Mouse (Mus musculus) midbrain, embryonic 10.5 days (tissue): Measurements from ENCODE around the gene Sgsm2. TPM values are rescaled to one million over a fixed set of nuclear protein-coding genes. Genes with fewer than 3 reads are reported as not detected.

Experiments used
- DNase-seq: peaks from one replicate; pipeline ENCODE4 v3.0.0-alpha.2; 2017; ENCODE audit warnings: low spot score
- H3K27ac ChIP-seq: fragments of 300-500 bp; sonication (generic); replicated peaks from 2 replicates; pipeline ENCODE4 v1.5.1; 2016; ENCODE audit warnings: mild to moderate bottlenecking
- H3K27me3 ChIP-seq: fragments of 300-500 bp; sonication (generic); 2 replicates; pipeline ENCODE4 v1.6.1; 2016; ENCODE audit warnings: low read depth, mild to moderate bottlenecking; ENCODE audit not compliant: poor library complexity, severe bottlenecking
- H3K36me3 ChIP-seq: fragments of 300-500 bp; sonication (generic); 2 replicates; pipeline ENCODE4 v1.6.1; 2016; ENCODE audit warnings: mild to moderate bottlenecking, moderate library complexity
- H3K4me1 ChIP-seq: fragments of 300-500 bp; sonication (generic); 2 replicates; pipeline ENCODE4 v1.6.1; 2016
- H3K4me3 ChIP-seq: fragments of 300-500 bp; sonication (generic); 2 replicates; pipeline ENCODE4 v1.5.1; 2016; ENCODE audit warnings: mild to moderate bottlenecking, moderate library complexity
- H3K9me3 ChIP-seq: fragments of 300-500 bp; sonication (generic); replicated peaks from 2 replicates; pipeline ENCODE4 v1.6.1; 2016; ENCODE audit warnings: mild to moderate bottlenecking
- WGBS: fragments of 180-500 bp; shearing (Covaris S2); methylation state at CpG from one replicate; pipeline ENCODE4 v1.1.7; 2016; 5-methylcytosine and 5-hydroxymethylcytosine counted together
- polyA plus RNA-seq: library from polyadenylated mRNA; unstranded; fragments of >200 nt; fragmentation: Nextera tagmentation; extraction: Ambion mirVana; gene quantifications from 2 replicates; pipeline ENCODE4 v1.2.1, GENCODE M21; 2016

Sgsm2 gene
- polyA plus RNA-seq, 1 experiment from 2014 or later, result 7.6 TPM

DNA sequence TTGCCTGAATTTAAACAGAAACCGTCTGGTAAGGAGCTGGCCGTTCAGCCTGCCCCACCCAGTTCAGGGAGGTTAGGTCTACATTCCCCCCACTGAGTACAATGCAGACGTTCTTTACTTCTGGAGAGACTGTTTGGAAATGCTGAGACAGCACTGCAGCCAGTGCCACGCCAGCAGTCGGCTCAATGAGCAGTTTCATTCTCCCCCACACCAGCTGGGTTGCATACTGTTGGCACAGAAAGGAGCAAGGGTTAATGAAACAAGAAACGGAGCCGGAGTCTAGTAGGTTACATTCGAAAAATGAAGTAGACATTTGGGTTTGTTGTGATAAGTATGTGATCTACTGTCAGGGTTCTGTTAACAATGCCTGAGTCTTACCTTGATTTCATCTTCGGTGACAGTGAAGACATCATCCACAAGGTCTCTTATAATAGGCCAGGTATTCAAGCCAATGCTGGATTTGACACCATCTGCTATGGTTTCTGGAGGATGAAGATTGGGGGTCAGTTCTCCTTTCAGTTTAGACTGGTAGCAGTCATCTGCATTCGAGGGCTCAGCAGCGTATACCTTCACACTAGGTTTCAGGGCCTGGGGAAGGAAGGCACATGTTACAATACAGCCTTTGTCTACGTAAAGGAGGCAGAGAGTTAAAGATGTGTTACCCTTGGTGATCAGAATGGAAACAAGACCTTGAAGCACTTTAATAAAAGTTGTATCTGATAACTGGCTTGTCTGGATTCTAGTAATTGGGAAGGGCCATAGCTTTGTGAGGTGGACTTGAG lies 11.9 kb upstream of the Sgsm2 start:
- no peaks in the 10 kb centered on the region for H3K4me1 ChIP-seq
- no peaks in the 10 kb centered on the region for H3K27me3 ChIP-seq
- H3K4me3 ChIP-seq, result no peak overlapping the region
- H3K9me3 ChIP-seq, result no peaks in the 10 kb centered on the region
- H3K36me3 ChIP-seq, result peaks cover 68% of the 10 kb centered on the region
- no peak for DNase-seq
- 87% methylated on average over 12 of the region's 12 CpGs for WGBS
- no peak overlapping the region for H3K27ac ChIP-seq

DNA sequence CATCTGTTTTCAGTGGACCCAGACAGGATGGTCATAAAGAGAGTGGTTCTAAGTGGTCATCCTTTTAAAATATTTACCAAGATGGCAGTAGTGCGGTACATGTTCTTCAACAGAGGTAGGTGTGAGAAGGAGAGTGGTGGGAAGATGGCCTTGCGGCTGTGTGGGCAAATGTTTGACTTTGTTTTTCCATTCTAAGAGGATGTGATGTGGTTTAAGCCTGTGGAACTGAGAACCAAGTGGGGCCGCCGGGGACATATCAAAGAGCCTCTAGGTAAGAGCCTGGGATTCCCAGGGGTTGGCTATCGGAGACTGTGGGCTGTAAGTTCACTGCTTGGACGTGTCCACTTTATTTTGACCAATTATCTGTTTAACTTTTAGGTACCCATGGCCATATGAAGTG lies 11.0 kb upstream of the Sgsm2 start:
- Histone ChIP-seq H3K4me3 (no peak overlapping the region), H3K4me1 (no peaks in the 10 kb centered on the region), H3K9me3 (no peaks in the 10 kb centered on the region), H3K27ac (no peak overlapping the region), H3K36me3 (peaks cover 78% of the 10 kb centered on the region), H3K27me3 (no peaks in the 10 kb centered on the region)
- no peak for DNase-seq
- 96% methylated on average over 6 of the region's 6 CpGs for WGBS

DNA sequence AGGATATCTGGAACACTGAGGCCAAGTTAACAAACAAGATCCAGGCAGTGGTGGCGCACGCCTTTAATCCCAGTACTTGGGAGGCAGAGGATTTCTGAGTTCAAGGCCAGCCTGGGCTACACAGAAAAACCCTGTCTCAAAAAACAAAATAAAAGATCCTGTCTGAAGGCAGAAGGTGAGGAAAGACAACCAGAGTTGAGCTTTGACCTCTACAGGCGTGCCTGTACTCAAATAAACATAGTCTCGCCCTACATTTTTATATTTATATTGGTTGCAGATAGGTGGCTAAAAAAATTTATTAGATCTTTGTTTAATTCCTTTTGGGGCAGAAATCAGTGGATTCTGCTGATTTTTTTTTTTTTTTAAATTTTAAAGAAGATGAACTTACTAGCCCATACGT lies 5.6 kb upstream of the Sgsm2 start:
- H3K27me3 ChIP-seq, result no peaks in the 10 kb centered on the region
- H3K9me3 ChIP-seq, result no peaks in the 10 kb centered on the region
- H3K27ac ChIP-seq, result no peak overlapping the region
- whole genome bisulfite sequencing, result 92% methylated on average over 5 of the region's 5 CpGs
- no peak for DNase-seq
- peaks cover 13% of the 10 kb centered on the region for H3K4me1 ChIP-seq
- peaks cover 82% of the 10 kb centered on the region for H3K36me3 ChIP-seq
- H3K4me3 ChIP-seq, result no peak overlapping the region

DNA sequence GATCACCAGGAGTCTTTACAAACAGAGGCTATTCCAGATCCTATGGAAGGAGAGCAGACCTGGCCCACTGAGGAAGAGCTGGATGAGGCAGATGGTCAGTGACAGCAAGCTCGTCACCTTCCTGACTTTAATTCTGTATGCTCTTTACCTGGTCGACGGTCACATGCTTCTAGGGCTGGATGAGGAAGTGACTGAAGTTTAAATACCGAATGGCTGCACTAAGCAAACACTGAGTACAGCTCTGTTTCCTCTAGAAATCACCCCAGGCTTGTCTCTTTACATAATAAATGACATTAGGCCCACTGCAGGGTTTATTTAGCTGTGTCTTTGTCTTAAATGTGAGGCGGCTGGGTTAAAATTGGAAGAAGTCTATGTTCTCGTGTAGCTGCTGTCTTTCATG lies 4.7 kb upstream of the Sgsm2 start:
- H3K4me1 ChIP-seq, result peaks cover 22% of the 10 kb centered on the region
- H3K4me3 ChIP-seq, result no peak overlapping the region
- H3K27ac ChIP-seq, result no peak overlapping the region
- no peaks in the 10 kb centered on the region for H3K9me3 ChIP-seq
- H3K36me3 ChIP-seq, result peaks cover 74% of the 10 kb centered on the region
- DNase-seq, result no peak
- H3K27me3 ChIP-seq, result no peaks in the 10 kb centered on the region
- 95% methylated on average over 6 of the region's 6 CpGs for WGBS

DNA sequence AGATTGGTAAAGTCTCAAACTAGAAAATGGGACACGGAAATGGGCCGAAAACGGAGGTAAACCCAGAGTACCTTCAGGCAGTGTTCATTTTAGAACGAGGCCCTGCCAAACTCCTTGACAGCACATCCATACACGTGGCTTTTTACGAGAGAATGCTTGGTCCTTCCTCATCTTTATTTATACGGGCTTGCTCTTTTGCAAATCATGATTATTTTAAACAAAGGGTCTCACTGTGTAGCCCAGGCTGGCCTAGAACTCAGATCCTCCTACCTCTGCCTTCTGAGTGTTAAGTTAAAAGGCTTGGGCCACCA lies 1.6 kb upstream of the Sgsm2 start:
- under 1% methylated on average over 7 of the region's 7 CpGs for WGBS

DNA sequence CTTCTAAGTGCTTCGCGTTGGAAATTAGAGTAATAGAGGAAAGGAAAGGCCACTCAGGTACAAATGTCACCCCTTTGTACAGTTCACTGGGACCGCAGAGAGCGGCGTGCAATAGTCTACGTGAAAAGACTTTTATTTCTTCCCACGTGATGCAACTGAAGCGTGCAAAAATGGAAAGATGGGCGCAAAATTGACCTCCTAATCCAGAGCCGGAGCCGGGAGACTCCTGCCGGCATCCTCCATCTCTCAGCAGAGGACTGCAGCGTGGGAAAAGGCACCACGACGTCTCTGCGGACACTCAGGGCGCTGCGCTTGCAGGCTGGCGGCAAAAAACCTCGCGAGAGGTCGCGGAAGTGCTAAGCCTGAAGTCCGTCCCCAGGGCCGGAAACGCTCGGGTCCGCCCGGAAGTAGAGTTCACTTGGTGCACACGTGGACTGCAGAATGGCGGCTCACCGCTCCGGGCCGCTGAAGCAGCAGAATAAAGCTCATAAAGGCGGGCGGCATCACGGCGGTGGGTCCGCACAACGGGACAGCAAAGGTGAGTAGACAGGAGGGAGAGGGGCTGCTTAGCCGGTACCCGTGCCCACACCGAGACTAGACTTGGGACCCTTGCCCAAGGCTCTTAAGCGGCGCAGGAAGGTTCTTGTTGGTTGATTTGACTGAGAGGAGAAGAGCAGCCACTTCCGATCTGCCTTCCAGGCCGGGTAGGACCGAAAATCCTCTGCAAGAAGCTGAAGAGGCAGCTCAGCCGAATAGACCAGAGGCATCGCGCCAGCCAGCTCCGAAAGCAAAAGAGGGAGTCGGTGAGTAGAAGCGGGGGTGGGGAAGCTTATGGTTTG lies 1.0 kb upstream of the Sgsm2 start, which contains the start of gene Tsr1:
Tsr1 (plus strand) TSS at position 394 of the 839 bp plus-strand sequence.
- H3K9me3 ChIP-seq, result no peaks in the 10 kb centered on the region
- peak within 1 kb of the TSS; percentile 85 for H3K4me3 ChIP-seq
- peak; percentile 93 for DNase-seq
- H3K36me3 ChIP-seq, result peaks cover 37% of the 10 kb centered on the region
- no peaks in the 10 kb centered on the region for H3K27me3 ChIP-seq
- peaks cover 31% of the 10 kb centered on the region for H3K4me1 ChIP-seq
- peak within 1 kb of the TSS; percentile 91 for H3K27ac ChIP-seq
- WGBS, result under 1% methylated on average over 54 of the region's 54 CpGs

More for the DNA sequence above, 1.6 kb upstream of the Sgsm2 start:
- no peaks in the 10 kb centered on the region for H3K27me3 ChIP-seq
- H3K4me3 ChIP-seq, result peak overlapping the region; percentile 85
- no peak for DNase-seq
- peaks cover 31% of the 10 kb centered on the region for H3K4me1 ChIP-seq
- peak overlapping the region; percentile 91 for H3K27ac ChIP-seq
- no peaks in the 10 kb centered on the region for H3K9me3 ChIP-seq
- H3K36me3 ChIP-seq, result peaks cover 43% of the 10 kb centered on the region

DNA sequence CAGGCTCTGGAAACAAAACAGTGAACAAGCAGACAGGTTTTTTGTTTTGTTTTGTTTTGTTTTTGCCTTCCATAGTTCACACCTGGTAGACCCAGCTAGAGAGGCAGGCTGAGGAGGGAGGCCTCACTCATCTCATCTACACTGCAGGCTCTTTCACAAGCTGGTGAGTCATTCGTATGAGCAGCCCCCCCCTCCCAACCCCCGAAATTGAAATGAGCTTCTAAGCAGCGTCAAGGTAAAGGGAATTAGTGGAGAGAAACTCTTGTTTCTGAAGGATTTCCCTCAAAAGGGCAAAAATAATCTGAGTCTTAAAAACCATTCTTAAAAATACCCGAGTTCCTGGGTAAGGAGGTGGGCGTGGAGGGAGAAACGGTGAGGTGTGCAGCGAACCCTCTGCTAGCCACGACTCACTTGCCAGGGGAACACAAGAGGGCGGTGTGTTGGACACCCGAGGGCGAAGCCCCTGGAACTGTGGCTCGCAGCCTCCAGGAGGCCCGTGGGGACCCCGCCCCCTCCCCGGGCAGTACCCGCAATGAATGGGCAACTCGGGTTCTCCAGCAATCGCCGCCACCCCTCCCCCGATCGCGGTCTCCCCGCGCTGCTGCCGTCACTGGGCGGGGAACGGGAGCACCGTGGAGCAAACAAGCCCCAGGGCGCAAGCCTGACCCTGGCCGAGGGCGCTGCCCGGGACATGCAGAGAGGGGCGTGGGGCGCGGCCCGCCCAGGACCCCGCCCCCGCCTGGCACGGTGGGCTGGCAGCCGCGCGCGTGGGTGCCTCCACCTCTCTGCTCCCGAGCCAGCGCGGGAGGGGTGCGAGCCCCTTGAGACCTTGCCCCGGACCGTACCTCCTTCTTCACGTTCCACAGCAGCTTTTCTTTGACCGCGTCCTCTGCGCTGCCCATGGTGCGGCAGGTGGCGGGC lies 620 bp downstream of the Sgsm2 start:
- Histone ChIP-seq H3K9me3 (no peaks in the 10 kb centered on the region), H3K27me3 (no peaks in the 10 kb centered on the region), H3K36me3 (peaks cover 30% of the 10 kb centered on the region), H3K27ac (peak overlapping the region; percentile 91), H3K4me3 (peak overlapping the region; percentile 85), H3K4me1 (peaks cover 31% of the 10 kb centered on the region)
- DNase-seq, result peak; percentile 71
- WGBS, result under 1% methylated on average over 54 of the region's 55 CpGs

DNA sequence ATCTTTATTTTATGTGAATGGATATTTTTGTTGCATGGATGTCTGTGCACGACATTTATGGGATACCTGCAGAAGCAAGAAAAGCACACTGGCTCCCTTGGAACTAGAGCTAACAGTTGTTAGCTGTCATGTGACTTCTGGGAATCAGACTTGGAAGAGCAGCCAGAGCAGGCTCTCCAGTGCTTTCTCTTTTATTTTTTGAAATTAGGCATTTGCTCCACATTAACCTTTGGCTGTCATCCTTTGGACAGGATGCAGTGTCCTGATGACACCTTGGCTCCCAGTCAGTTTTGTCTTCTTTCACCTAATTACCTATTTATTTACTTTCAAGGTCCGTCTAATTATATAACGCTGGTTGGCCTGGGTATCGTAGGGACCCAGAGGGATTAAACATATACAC lies 2.2 kb downstream of the Sgsm2 start:
- Histone ChIP-seq H3K36me3 (peaks cover 14% of the 10 kb centered on the region), H3K9me3 (no peaks in the 10 kb centered on the region), H3K27ac (no peak overlapping the region), H3K4me3 (no peak overlapping the region), H3K4me1 (peaks cover 31% of the 10 kb centered on the region), H3K27me3 (no peaks in the 10 kb centered on the region)
- no peak for DNase-seq
- 91% methylated on average over 4 of the region's 4 CpGs for WGBS

DNA sequence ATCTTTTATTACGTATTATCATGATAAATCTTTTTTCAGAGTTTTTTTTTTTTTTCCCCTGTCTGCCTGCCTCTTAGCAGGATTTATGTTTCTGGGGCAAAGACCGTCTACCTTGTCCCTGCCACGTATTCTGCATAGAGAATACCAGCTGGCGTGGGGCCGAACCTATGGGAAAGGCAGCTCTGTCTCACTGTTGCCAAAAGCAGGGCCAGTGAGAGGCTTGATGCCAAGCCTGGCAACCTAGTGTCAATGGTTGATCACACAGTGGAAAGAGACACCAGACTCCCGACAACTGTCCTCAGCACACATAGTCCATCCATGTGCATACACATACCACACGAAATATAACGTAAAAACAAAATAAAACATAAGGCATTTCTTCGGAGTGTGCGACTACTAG lies 13.8 kb downstream of the Sgsm2 start:
- H3K27me3 ChIP-seq, result no peaks in the 10 kb centered on the region
- H3K36me3 ChIP-seq, result peaks cover 13% of the 10 kb centered on the region
- no peaks in the 10 kb centered on the region for H3K9me3 ChIP-seq
- H3K4me3 ChIP-seq, result no peak overlapping the region
- H3K27ac ChIP-seq, result no peak overlapping the region
- no peak for DNase-seq
- peaks cover 11% of the 10 kb centered on the region for H3K4me1 ChIP-seq
- 96% methylated on average over 10 of the region's 10 CpGs for WGBS

DNA sequence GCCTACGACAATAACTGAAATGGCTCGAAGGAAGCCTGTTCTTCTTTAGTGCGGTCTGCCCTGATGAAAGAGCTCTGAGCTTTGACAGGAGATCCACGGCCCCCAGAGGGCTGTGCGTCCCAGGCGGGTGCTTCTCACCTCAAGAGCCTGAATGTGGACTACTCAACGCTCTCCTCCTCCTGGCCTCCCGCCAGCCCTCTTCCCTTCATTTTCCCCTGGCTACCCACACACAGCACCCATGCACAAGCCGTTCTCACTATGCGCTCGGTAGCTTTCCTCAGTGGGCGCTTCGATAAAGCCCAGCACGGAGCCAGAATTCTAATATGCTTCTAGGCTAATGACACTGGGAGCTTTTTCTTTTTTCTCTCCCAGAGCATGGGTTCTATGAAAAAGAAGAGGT lies 14.9 kb downstream of the Sgsm2 start:
- H3K4me3 ChIP-seq, result no peak overlapping the region
- H3K36me3 ChIP-seq, result peaks cover 13% of the 10 kb centered on the region
- H3K4me1 ChIP-seq, result peaks cover 21% of the 10 kb centered on the region
- no peaks in the 10 kb centered on the region for H3K27me3 ChIP-seq
- no peak overlapping the region for H3K27ac ChIP-seq
- no peaks in the 10 kb centered on the region for H3K9me3 ChIP-seq
- WGBS, result 81% methylated on average over 14 of the region's 14 CpGs
- DNase-seq, result no peak

DNA sequence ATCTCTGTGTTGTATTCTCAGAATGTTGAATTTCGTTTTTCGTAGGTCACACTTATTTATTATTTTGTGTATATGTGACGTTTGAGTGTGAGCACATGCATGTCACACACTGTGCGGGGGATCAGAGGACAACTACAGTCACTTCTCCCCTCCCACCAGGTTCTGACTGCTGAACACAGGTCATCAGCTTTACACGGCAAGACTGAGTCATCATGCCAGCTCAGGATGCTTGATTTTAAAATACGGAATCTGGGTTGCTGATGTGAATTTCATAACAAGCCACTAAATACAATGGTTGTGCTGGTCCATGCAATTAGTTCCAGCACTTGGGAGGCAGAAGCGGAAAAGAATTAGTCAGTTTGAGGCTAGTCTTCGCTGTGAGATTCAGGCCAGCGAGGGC lies 15.9 kb downstream of the Sgsm2 start:
- no peak overlapping the region for H3K4me3 ChIP-seq
- no peaks in the 10 kb centered on the region for H3K27me3 ChIP-seq
- 93% methylated on average over 9 of the region's 9 CpGs for WGBS
- peaks cover 31% of the 10 kb centered on the region for H3K4me1 ChIP-seq
- DNase-seq, result no peak
- H3K9me3 ChIP-seq, result no peaks in the 10 kb centered on the region
- H3K36me3 ChIP-seq, result peaks cover 13% of the 10 kb centered on the region
- H3K27ac ChIP-seq, result no peak overlapping the region; the same call in 1 of the 2 replicates

DNA sequence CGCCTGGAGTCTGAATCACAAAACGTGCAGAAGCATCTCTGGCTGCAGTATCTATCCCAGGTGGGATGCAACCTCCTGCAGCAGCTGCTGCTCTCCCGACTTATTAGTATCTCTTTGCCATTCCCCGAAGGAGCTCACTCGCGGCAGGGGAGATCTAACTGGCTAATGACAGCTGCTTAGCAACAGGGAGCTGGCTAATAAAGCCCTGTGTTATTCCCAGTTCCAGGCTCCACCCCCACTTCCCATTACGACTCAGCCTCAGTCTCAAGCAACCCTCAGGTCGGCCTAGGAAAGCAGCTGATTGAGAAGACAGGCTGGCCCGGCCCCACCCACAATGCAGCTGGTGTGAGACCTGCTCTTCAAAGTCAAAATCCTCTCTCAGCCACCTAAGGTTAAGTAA lies 20.1 kb downstream of the Sgsm2 start:
- Histone ChIP-seq H3K4me3 (peak overlapping the region; percentile 30), H3K27ac (peak overlapping the region; percentile 64), H3K27me3 (no peaks in the 10 kb centered on the region), H3K36me3 (no peaks in the 10 kb centered on the region), H3K4me1 (peaks cover 27% of the 10 kb centered on the region), H3K9me3 (no peaks in the 10 kb centered on the region)
- 2% methylated on average over 9 of the region's 9 CpGs for WGBS
- peak; percentile 67 for DNase-seq
